Mouse (Mus musculus) layer of hippocampus, adult 11-12 months (tissue): ENCODE data around the gene 5330417C22Rik.
"Not testable (repeated sequence)": the region's sequence is repeated elsewhere in the genome, so short reads cannot be mapped to it uniquely, and the experiment has no call there.

ENCODE experiments used
- DNase-seq: peaks from one replicate; pipeline ENCODE4 v3.0.0; 2022; ENCODE audit warnings: low spot score

Gene 5330417C22Rik

DNA sequence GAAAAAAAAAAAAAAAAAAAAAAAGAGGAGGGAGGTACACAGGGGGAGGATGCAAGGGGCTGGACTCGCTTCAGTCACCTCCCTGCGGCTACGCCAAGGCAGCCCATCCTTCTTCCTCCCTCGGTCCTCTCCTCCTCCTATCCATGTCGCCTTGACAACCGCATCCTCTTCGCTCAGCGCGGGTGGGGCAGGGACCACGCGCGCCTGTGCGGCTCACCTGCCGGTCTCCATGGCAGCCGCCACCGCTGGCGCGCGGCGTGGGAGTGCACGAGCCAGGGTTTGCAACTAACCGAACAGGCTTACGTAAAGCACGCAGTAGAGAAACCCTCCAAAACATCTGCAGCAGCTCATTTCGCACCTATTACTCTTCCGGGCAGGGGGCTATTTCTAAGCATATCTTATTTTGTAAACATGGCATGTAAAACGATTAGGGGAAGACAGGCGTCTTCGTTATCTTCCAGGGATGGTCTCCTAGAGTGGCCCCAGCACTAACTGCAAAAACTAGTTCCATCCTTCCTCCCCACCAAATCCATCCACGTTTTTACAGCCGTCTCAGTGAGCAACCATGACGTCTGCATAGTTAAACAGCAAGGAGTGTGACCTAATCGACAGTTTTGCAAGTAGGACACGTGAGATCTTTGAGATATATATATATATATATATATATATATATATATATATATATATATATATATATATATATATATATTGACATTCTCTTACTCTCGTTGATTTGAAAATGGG is at the start of gene 5330417C22Rik:
Gene 5330417C22Rik (minus strand): TSS at position 20 of the 744 bp plus-strand sequence.
- peak; percentile 86 for DNase-seq

DNA sequence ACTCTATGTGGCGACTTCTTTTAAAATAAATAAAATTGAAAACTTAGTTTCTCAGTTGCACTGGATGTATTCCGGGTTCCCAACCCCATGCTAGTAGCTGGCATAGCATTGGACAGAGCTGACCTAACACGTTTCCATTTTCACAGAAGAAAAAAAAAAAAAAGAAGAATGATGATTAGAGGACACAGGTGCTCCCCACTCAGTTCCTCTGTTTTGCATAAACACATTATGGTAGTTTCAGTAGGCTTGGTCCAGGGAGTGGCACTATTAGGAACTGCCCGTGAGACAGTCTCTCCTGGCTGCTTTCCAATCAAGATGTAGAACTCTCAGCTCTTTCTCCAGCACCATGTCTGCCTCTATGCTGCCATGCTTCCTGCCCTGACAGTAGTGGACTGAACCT is 48.2 kb upstream of the 5330417C22Rik start:
- DNase-seq: no peak

DNA sequence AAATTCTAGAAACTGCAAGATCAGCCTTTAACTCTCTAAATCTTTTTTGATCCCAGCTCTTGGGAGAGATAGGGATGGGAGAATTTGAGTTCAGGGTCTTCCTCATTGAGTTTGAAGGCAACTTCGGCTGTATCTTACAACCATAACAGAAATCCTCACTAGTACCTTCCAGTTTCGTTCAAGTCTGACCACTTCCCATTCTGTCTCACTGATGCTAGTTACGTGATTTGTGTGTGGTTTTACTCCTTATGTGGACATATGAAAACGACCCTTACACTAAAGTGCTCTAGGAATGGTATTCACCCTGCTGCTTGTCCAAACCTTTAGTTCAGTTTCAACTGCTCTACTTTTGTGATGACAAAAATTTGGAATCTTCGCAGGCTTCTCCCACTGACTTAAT is 37.7 kb upstream of the 5330417C22Rik start:
- DNase-seq: no peak

DNA sequence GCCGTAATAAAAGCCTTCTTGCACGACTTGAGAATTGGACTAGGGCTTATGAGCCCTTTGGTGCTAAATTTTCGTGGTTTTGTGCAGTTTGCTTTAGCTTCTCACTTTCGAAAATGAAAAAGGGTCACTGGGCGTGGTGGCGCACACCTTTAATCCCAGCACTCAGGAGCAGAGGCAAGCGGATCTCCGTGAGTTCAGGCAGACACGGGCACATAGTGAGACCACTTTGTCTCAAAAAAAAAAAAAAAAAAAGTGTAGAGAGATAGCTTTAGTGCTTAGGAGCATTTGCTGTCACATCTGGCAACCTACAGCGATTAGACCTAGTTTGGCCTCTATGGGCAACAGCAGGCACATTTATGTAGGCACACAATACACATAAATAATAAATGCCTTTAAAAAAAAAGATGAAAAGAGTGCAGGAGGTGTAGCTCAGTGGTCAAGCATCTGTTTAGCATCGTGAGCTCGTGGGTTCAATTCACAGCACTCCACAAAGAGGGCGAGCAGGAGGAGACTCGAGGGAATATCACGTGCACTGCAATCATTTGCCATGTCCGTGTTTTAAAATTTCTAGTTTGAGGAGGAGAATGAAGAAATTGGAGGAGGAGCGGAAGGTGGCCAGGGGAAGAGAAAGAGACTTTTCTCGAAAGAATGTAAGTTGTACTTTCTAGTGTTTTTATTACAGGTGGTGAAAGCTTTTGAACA is 36.1 kb upstream of the 5330417C22Rik start:
- DNase-seq: no peak

DNA sequence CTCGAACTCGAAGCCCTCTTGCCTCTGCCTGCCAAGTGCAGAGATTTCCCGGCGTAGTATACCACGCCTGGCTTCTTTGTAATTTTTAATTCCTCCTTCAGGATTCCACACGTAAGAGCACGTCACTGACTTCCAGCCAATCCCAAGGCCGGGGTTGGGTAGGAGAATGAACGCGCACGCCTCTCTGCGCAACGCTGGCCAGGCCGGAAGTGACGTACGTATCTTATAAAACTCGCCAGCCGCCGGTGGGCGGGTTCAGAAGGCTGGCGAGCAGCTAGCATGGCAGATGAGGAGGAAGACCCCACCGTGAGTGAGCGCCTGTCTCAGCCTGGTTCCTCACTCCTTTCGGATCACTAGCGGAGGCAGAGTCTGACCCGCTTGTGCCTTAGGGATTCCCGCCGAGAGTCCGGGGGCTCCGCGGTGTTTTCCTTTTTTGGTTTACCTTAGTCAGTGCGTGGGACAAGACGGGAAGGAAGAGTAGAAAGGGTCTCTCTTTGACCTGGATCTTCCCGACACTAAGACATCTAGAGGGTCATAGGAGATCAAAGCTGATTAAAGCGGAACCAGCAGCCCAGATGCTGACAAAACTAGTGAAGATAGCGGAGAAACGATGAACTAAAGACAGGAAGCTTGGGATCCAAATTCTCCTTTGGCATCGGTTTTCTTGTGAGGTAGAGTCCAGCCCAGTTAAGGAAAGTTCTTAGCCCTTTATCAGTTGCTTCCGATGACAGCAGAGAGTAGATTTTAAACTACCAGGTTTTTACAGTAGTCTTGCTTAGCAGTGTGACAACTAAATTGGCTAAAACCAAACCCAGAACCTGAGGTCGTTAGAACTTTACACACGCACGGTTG is 35.3 kb upstream of the 5330417C22Rik start, which contains the start of gene Taf13:
Gene Taf13 (plus strand): TSS at position 256 of the 852 bp plus-strand sequence.
- DNase-seq: peak; percentile 98

DNA sequence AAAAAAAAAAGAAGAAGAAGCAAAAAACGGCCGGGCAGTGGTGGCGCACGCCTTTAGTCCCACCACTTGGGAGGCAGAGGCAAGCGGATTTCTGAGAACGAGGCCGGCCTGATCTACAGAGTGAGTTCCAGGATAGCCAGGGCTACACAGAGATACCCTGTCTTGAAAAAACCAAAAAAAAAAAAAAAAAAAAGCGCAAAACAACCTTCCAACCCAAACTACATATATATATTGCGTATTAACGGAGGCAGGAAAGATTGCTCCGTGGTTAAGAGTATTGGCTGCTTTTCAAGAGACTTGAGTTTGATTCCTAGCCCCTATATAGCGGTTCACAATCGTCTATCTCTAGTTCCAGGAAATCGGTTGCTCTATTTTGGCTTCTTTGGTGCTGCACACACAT is 34.5 kb upstream of the 5330417C22Rik start:
- DNase-seq: no peak

DNA sequence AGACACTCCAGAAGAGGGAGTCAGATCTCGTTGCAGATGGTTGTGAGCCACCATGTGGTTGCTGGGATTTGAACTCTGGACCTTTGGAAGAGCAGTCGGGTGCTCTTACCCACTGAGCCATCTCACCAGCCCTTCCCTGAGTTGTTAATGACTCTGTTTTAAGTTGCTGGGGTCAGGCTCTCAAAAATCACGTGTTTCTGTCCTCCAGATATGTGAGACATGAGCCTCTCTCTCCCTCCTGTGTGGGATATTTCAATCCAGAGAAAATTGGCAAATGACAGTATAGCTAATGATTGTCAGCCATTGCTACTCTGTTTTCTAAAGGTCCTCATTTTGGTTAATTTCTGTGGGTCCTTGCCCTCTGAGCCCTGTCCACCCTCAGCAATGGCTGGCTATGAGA is 33.3 kb upstream of the 5330417C22Rik start:
- not testable (repeated sequence) for DNase-seq

DNA sequence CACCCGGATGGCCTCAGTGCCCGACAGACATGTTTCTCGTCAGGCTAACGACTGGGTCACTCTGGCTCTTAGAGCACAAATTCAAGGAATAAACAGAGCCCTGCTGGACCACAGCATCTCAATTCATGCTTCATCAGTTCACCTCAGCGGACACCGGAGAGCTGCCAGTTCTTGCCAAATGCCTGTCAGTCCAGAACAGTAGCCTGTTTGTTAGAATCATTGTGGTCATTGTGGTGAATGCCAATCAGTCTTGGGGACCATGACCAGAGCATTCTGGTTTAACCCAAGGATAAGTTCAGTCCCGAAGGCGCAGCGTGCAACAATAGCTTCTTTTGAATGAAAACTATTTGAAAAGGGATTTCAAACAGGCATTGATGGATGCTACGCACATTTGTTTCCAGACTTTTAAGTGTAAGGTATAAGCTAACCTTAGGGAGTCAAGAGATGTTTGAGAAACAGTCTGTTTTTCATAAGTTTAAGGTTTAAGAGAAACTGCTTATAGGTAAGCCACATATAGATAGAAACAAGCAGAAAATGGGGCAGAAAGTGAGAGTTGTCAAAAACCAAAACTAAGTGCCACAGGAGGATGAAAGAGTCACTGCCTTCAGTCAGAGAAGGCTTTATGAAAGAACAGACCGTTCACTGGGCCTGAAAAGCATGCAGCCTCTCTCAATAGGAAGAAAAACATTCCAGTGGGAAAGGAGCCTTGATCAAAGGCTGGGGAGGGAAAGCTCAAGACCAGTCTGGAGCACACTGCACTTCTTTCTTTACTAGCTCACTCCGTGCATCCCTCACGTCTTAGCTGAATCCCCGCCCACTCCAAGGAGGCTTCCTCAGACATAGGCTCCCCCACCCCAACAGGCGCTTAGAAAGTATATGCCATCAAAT is 31.9 kb upstream of the 5330417C22Rik start:
- DNase-seq: peak; percentile 48

DNA sequence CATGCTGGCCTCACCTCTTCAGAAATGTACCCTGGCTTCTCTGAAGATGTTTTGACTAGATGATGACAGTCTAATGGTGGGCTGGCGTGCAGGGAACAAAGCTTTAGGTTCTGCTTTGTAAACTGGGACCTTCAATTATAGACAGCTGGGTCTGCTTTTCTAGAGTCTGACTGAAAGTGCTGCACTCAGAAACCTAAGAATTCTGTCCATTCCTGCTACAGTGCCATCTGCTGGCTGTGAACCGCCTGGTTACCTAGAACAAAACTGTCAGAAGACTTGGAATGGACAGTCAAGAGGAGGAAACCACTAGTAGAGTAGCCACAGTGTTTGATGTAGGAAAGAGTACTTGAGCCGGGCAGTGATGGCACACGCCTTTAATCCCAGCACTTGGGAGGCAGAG is 27.0 kb upstream of the 5330417C22Rik start:
- peak; percentile 87 for DNase-seq

DNA sequence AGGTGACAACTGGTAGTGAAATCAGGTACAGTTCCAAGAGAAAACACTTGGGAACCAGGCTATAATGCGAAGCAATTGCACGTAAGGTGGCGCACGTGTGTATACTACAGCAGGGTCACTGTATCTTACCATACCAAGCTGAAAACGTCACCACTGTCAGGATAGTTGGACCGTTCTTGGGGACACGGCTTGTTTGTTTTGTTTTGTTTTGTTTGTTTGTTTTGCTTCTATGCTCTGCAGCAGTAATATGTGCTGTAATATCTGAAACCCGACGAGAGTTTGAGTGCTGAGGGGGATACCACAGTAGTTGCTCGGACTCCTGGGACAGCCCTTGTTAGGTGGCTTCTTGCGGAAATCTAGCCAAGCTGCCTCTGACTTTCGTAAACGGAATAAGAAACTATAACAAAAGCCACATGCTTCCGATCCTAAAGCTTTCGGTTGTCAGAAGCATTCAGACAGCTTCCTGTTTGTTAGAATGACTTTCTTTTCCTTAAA is 26.5 kb upstream of the 5330417C22Rik start:
- peak; percentile 39 for DNase-seq

DNA sequence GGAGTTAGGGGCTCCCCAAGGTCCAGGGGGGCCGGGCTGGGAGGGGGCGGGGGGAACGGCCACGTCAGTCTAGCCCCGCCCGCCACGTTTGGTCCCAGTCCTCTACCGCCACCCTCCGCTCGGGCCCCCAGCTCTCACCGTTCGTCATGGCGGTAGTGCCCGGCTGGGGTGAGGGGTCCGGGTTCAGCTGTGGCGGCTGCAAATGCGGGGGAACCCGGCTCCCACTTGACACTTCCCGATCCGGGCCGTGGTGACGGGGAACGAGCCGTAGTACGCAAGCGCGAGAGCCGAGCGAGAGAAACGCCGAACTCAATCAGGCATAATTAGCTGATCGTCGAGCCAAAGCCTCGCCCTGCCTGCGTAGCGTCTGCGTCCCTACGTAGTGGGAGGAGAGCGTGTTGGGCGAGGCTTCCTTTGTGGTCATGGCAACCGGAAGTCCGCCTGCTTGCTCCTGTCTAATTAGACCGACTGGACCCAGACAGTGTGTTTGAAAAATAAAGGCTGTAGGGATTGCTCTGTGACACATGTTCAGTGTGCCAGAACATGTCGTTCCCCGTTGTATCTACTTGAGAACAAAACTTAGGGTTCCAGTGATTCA is 25.9 kb upstream of the 5330417C22Rik start, which contains the start of gene Tmem167b:
Gene Tmem167b (minus strand): TSS at position 334 of the 598 bp plus-strand sequence.
- DNase-seq: peak; percentile 97

DNA sequence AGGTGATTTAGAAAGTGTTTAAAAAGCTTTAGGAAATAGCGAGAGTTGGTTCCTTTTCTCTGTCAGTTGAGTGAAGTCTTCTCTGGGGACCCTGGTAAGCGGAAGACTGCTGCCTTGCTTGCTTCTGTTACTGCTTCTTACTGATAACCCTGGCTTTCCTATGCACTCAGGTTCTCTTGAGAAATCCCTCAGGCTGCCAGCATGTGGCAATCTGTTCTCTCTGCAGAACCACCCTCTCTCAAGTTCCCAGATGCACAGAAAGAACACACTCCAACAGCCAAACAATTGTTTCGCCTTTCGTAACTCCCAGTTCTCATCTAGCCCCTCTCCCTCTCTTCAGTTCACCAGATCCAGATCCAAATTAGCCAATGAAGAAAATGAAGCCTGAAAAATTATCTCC is 21.6 kb upstream of the 5330417C22Rik start:
- DNase-seq: no peak

DNA sequence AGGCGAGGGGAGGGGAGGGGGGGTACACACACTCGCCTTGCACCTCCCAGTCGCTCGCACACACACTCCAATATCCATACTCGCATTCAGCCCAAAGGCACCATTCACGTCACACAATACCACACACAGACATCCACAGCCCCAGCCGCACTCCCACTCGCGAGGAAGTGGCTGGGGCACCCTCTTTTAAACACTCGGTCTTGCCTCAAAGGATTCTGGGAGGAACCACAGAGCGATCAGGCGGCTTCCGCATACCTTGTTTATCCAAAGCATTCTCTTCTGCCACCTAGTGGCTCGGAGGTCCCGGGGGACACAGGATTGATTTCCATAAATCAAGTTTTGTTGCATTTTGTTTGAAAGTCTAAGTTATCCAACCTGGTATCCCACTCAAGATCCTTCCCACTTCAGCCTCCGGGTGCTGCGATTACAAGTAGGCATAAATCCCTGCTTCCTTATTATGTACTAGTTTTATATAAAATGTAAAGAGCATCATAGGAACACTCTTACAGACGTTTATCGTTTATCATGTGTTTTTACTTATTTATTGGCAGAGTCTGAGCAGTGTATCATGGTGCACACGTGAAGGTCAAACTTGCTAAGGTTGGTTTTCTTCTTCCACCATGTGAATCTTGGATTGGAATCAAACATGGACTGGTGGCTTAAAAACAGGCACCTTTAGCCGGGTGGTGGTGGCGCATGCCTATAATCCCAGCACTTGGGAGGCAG is 18.4 kb upstream of the 5330417C22Rik start:
- DNase-seq: peak; percentile 96

DNA sequence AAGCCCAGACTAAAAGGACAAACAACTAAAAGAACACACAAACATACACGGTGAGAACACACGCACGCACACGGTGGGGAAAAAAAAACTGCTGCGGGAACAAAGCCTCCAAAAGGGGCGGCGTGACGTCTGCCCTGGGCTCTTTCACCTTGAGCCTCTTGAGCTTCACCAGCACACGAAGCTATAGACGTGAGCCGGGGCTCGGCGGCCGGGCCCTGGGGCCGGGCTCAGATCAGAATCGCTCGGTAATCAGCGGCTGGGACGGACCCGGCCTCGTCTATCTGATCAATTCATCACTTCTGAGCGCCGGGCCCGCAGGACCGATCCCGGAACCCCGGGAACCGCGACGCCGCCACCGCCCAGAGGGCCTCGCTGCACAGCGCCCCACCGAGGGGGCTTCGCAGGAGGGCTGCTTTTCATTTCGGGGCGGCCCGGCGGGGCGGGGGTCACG is 17.8 kb upstream of the 5330417C22Rik start:
- no peak for DNase-seq

DNA sequence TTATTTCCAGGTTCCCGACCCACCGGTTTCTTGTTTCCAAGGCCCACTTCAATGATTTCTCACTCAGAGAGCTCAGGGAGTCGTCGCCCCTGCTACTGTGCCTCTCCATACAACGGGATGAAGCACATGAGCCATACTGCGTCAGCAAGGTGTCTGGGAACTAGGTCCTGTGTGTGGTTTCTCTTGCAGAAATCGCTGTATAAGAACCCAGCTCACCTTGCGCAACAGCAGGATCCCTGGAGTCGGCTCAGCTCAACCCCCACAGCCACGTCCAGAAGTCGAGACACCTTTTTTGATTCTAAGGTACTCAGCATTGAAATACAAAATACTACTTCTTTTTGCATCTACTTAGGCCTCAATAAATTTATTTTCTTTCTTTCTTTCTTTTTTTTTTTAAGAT is 6.0 kb upstream of the 5330417C22Rik start:
- no peak for DNase-seq

DNA sequence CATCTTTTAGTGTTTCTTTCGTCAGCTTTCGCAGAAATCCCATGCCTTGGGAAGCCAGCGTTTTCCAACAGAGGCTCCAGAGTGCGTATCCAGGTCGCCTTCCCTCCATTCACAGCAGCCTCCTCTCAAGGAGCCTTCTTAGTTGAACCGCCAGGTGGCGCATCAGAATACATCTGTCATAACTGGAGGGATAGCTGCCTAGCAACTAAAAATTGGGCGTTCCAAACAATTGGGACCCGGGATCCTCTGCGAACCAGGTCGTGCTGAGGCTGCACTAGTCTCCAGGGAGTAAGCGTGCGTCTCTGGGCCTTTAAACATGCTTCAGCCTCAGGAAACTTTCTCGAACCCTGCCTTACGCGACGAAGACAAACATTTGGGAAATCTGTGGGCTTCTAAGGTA is 967 bp upstream of the 5330417C22Rik start:
- peak; percentile 92 for DNase-seq

DNA sequence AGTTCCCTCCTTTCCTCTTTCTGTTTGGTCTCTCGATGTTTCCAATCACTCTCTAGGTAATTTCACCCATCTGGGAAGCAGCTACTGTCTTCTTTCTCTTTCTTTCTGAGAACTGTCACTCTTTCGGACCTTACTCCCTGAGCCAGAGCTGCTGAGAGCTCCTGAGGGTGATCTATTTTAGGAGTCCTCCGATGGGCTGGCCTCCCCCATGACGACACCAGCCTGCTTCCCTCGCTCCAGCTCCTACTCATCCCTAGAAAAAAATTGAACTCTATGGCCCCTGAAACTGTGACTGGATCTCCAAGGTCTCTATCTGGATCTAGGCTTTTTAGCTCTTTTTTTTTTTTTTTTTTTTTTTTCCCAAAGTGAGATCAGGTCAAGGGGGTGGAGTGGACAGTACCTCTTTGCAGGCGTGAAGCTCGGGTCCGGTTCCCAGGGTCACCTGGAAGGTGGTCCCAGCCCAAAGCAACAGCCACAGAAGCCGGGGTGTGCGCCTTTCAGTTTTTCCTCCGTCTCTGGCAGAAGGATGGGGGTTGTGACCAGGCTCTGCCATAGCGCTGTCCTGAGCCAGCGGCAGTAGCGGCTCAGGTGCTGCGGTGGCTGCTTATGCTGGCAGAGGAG is 330 bp downstream of the 5330417C22Rik start:
- DNase-seq: no peak

DNA sequence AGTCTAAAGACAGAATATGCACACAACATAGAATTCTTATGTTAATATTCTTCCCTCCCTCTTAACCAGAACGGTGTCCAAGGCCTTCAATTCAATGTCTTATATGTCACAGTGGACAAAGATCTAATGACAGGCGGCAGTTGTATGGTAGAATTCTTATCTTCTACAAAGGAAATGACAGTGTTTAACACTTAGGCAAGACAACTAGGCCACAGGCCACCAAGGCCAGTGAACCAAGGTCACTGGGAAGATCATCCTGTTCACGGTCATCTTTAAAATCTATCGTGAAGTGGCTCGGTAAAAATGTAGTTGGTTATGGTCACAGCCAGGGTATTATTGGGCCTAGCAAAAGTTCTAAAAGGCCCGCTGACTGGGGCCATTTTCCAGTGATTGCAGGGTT is 2.4 kb downstream of the 5330417C22Rik start, which contains the start of gene 1700013F07Rik:
Gene 1700013F07Rik (plus strand): TSS at position 200 of the 400 bp plus-strand sequence.
- DNase-seq: no peak

DNA sequence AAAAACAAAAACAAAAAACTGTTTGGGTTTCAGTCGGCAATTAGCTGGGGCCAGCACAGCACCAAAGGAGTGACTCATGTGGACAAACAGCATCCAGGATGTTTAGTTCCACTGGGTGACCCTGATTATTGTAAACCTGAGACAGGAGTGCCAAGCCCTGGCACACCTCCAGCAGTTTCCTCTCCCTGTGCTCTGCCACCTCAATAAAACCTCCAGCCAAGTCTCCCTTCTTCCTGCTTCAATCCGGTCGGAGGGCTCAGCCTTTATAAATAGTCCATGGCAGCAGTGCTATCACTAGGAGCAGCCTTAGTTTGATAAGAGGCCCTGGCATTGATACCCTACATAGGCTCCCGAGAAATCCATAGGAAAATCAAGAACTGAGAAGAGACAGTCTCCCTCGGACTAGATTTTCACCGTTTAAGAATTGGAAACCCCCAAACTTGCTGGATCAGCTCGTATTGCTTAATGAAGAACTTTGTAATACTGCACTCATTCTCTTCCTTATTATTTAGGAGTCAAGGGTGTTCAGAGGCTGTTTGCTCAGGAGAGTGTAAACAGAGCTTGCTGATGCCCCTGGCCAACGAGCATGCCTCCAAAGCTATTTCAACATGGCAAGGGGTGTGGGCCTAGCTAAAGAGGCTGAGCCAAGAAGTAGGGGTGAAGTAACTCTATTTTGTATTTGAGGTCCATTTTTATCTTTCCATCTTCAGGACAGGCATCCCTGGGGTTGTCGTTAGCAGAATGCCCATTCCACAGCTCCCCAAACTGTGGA is 3.0 kb downstream of the 5330417C22Rik start:
- DNase-seq: no peak
